15 mouse cellular contexts compared by ENCODE assay signal in genomic region chr10:119725363-119725762, GRCm38 (mm10).
"Had no signal": no experiment of that assay in that cellular context is flagged by ENCODE, and none has a peak within 500 bp of the region (broad histone marks: within the 10 kb centered on the region; RNA-seq: fewer than 3 reads in every experiment).

No protein-coding gene starts in this region.

- H3K4me1 ChIP-seq: liver, embryonic 13.5 days; stomach, embryonic 15.5 days had no signal

- DNase-seq: kidney, adult 2 months; layer of hippocampus, adult 9-11 months; liver, embryonic 13.5 days; lung, adult 2 months; lung, postnatal 14 days; lung, postnatal 4 days; midbrain, embryonic 14.5 days; right cerebral cortex, postnatal 25 days; spleen, adult 18-20 months; thymus, postnatal 4 days had no signal

- H3K9ac ChIP-seq: liver, embryonic 13.5 days; neural tube, embryonic 12.5 days; stomach, embryonic 15.5 days had no signal

- H3K27me3 ChIP-seq: liver, embryonic 13.5 days; neural tube, embryonic 12.5 days; stomach, embryonic 15.5 days had no signal

- H3K27ac ChIP-seq: kidney, postnatal 0 days; layer of hippocampus, adult 2 months; liver, embryonic 13.5 days; neural tube, embryonic 12.5 days; stomach, embryonic 15.5 days had no signal

- H3K36me3 ChIP-seq: liver, embryonic 13.5 days; neural tube, embryonic 12.5 days; stomach, embryonic 15.5 days had no signal

- H3K4me2 ChIP-seq: liver, embryonic 13.5 days; midbrain, embryonic 11.5 days; neural tube, embryonic 12.5 days; stomach, embryonic 15.5 days had no signal

- H3K9me3 ChIP-seq: liver, embryonic 13.5 days; neural tube, embryonic 12.5 days; stomach, embryonic 15.5 days had no signal

- H3K4me3 ChIP-seq: layer of hippocampus, adult 2 months; liver, embryonic 13.5 days; neural tube, embryonic 12.5 days; stomach, embryonic 15.5 days had no signal
